Mouse (Mus musculus) midbrain, embryonic 13.5 days (tissue): ENCODE results near the gene Sdk1. TPM values are rescaled to one million over a fixed set of nuclear protein-coding genes. Genes with fewer than 3 reads are reported as not detected.

Source experiments
- ATAC-seq: fragments of 200-750 bp; cut with Nextera tagmentation; 2 replicates; pipeline ENCODE4 v1.8.0; 2017; ENCODE audit warnings: mild to moderate bottlenecking, moderate TSS enrichment, moderate library complexity
- H3K27ac ChIP-seq: fragments of 300-500 bp; sonication (generic); 2 replicates; pipeline ENCODE4 v1.5.1; 2015; ENCODE audit warnings: inconsistent platforms, mild to moderate bottlenecking, moderate library complexity
- H3K27me3 ChIP-seq: fragments of 300-500 bp; sonication (generic); 2 replicates; pipeline ENCODE4 v1.6.1; 2015; ENCODE audit warnings: mild to moderate bottlenecking, inconsistent platforms
- H3K36me3 ChIP-seq: fragments of 300-500 bp; sonication (generic); 2 replicates; pipeline ENCODE4 v1.6.1; 2015; ENCODE audit warnings: mild to moderate bottlenecking, inconsistent platforms
- H3K4me1 ChIP-seq: fragments of 300-500 bp; sonication (generic); replicated peaks from 2 replicates; pipeline ENCODE4 v1.6.1; 2015; ENCODE audit warnings: inconsistent platforms
- H3K4me2 ChIP-seq: fragments of 300-500 bp; sonication (generic); replicated peaks from 2 replicates; pipeline ENCODE4 v1.6.1; 2015; ENCODE audit warnings: moderate library complexity, mild to moderate bottlenecking, inconsistent platforms
- H3K4me3 ChIP-seq: fragments of 300-500 bp; sonication (generic); replicated peaks from 2 replicates; pipeline ENCODE4 v1.5.1; 2015; ENCODE audit warnings: mild to moderate bottlenecking, inconsistent platforms
- H3K9ac ChIP-seq: fragments of 300-500 bp; sonication (generic); replicated peaks from 2 replicates; pipeline ENCODE4 v1.6.1; 2015; ENCODE audit warnings: mild to moderate bottlenecking, inconsistent platforms
- H3K9me3 ChIP-seq: fragments of 300-500 bp; sonication (generic); 2 replicates; pipeline ENCODE4 v1.6.1; 2016; ENCODE audit warnings: mild to moderate bottlenecking, inconsistent platforms
- WGBS: fragments of 180-500 bp; shearing (Covaris S2); methylation state at CpG from one replicate; pipeline ENCODE4 v1.1.7; 2015; 5-methylcytosine and 5-hydroxymethylcytosine counted together
- polyA plus RNA-seq: library from polyadenylated mRNA; unstranded; fragments of >200 nt; fragmentation: Nextera tagmentation; extraction: Ambion mirVana; gene quantifications from 2 replicates; pipeline ENCODE4 v1.2.1, GENCODE M21; 2015

The Sdk1 gene
- polyA plus RNA-seq, 1 experiment from 2014 or later, result 2.0 TPM

DNA sequence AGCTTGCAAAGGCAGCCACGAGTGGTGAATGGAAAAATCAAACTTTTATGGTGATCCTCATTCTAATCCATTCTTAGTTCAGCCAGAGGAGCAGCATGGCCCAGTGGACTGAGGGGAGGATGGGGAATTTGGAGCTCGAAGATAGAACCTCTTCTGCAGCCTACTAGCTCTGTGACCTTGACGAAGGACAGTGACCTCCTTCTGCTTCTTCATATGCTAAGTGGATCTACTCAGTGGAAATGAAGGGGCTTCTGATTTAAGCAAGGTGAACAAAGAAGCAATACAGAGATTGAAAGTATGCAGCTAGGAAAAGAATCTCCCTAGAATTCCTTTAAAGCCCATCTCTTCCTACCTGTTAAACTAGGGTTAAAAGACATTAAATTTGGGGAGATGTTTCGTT, 152.6 kb downstream of the Sdk1 start:
- no peak overlapping the region for H3K4me3 ChIP-seq
- no peak overlapping the region for H3K4me2 ChIP-seq
- no peaks in the 10 kb centered on the region for H3K36me3 ChIP-seq
- WGBS, result 70% methylated on average over 4 of the region's 4 CpGs
- H3K27ac ChIP-seq, result no peak overlapping the region
- no peaks in the 10 kb centered on the region for H3K9me3 ChIP-seq
- H3K4me1 ChIP-seq, result no peaks in the 10 kb centered on the region
- H3K9ac ChIP-seq, result no peak overlapping the region
- no peak for ATAC-seq
- no peaks in the 10 kb centered on the region for H3K27me3 ChIP-seq

DNA sequence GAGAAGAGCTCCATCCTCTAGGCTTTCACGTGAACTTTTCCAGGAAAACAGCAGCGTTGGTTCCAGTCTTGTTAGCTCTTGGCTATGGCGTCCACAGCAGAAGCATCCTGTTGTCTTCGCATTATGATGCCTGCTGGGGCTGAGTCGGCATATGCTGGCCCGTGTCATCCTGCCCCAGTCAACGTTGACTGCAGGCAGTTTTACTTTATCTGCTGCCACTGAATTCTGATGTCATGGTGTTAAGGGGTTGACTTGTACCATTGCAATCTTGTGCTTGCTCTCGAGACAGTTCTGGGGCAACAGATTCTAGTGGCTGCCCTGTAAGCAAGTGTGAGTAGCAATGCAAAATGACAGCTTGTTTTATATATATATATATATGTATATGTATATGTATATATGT, 153.3 kb downstream of the Sdk1 start:
- H3K36me3 ChIP-seq, result no peaks in the 10 kb centered on the region
- H3K9ac ChIP-seq, result no peak overlapping the region
- no peak for ATAC-seq
- no peak overlapping the region for H3K4me3 ChIP-seq
- H3K27me3 ChIP-seq, result no peaks in the 10 kb centered on the region
- H3K4me2 ChIP-seq, result no peak overlapping the region
- WGBS, result 92% methylated on average over 8 of the region's 8 CpGs
- H3K4me1 ChIP-seq, result no peaks in the 10 kb centered on the region
- no peak overlapping the region for H3K27ac ChIP-seq
- H3K9me3 ChIP-seq, result no peaks in the 10 kb centered on the region

DNA sequence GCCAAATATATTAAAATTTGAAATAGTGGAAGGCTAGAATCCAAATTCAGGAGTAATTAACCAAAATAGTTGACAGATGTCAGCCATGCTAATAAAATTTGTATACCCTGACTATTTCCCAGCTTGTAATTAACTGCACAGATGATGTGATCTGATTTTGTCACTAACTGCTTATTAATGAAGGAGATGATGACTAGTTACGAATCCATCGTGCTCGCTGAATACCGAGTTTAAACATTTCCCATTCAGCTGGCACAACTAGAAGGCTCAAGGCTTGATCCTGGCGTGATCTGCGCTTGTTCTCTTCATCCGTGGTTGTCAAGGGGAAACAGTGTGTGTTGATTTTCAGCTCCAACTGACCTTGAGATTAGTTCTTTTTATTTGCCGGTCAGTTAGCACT, 162.5 kb downstream of the Sdk1 start:
- no peaks in the 10 kb centered on the region for H3K27me3 ChIP-seq
- ATAC-seq, result no peak
- no peak overlapping the region for H3K4me3 ChIP-seq
- no peak overlapping the region for H3K27ac ChIP-seq
- no peaks in the 10 kb centered on the region for H3K36me3 ChIP-seq
- H3K9ac ChIP-seq, result no peak overlapping the region
- H3K9me3 ChIP-seq, result no peaks in the 10 kb centered on the region
- no peak overlapping the region for H3K4me2 ChIP-seq
- H3K4me1 ChIP-seq, result peaks cover 12% of the 10 kb centered on the region
- WGBS, result 48% methylated on average over 8 of the region's 8 CpGs

DNA sequence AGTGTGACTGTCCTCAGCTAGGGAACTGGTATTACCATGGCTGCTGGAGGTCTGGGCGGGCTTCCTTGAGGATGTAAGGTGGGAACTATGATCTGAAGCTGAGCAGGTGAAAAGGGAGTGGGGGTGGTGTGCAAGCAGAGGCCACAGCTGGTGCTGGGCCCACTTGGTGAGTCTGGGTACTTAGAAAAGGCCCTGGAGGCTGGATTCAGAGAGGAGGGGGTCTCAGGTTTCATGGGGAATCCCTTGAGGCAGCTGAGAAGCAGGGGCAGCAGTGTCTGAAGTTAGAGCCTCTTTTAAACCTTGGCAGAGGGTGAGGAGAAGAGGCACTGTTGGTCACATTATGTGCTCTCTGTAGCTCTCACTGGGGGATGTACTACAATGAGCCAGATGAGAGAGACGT, 163.4 kb downstream of the Sdk1 start:
- Histone ChIP-seq H3K4me2 (no peak overlapping the region), H3K4me1 (peaks cover 12% of the 10 kb centered on the region), H3K4me3 (no peak overlapping the region), H3K27me3 (no peaks in the 10 kb centered on the region), H3K9me3 (no peaks in the 10 kb centered on the region), H3K9ac (no peak overlapping the region), H3K27ac (no peak overlapping the region), H3K36me3 (no peaks in the 10 kb centered on the region)
- no peak for ATAC-seq
- WGBS, result 32% methylated on average over 2 of the region's 2 CpGs

DNA sequence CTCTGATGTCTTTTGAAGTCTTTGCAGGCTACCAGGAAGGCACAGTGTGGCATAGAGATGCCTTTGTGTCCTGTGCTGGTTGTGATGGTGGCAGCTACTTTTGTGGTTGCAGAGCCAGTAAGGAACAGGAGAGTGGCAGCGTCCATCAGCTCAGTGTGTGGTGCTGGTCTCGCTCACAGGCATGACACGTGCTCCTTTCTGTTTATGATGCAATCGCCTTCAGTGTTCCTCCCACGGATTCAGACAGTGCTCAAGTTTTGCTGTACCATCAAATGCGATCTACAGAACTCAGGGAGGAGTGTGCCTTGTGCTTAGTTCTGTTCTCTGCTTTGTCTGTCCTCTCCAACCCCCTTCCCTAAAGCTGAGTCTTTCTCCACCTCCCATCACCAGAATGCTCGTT, 165.6 kb downstream of the Sdk1 start:
- H3K9me3 ChIP-seq, result no peaks in the 10 kb centered on the region

DNA sequence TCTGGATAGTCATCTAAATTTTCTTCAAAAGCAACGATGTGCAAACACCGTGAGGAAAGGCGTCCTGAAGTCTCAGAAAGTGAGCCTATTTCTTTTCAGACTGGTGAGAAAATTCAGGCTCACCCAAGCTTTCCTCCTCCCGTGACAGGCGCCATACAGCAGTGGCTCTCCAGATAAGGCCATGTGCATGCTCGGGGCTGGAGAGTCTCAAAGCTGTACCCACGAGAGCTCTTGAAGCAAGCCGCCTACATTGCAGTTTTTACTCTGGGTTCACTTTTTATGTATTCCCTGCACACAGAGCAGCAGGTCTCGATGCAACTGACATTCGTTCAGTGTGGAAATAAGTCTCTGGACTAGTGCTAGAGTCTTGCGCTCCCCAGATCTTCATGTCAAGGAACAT, 171.7 kb downstream of the Sdk1 start:
- Histone ChIP-seq H3K4me1 (peaks cover 9% of the 10 kb centered on the region; the same call in 1 of the 2 replicates), H3K9ac (no peak overlapping the region), H3K4me3 (no peak overlapping the region), H3K9me3 (no peaks in the 10 kb centered on the region), H3K27ac (0 out of 2 replicates have a peak overlapping the region, but pooled peaks have one; percentile 14), H3K27me3 (no peaks in the 10 kb centered on the region), H3K4me2 (no peak overlapping the region), H3K36me3 (no peaks in the 10 kb centered on the region)
- no peak for ATAC-seq
- 73% methylated on average over 11 of the region's 11 CpGs for WGBS

More for the DNA sequence above, 165.6 kb downstream of the Sdk1 start:
- WGBS, result 68% methylated on average over 7 of the region's 7 CpGs
- no peak overlapping the region for H3K9ac ChIP-seq
- H3K27me3 ChIP-seq, result no peaks in the 10 kb centered on the region
- H3K4me3 ChIP-seq, result no peak overlapping the region
- no peak overlapping the region for H3K4me2 ChIP-seq
- no peaks in the 10 kb centered on the region for H3K36me3 ChIP-seq
- peaks cover 12% of the 10 kb centered on the region for H3K4me1 ChIP-seq
- no peak overlapping the region for H3K27ac ChIP-seq
- no peak for ATAC-seq

DNA sequence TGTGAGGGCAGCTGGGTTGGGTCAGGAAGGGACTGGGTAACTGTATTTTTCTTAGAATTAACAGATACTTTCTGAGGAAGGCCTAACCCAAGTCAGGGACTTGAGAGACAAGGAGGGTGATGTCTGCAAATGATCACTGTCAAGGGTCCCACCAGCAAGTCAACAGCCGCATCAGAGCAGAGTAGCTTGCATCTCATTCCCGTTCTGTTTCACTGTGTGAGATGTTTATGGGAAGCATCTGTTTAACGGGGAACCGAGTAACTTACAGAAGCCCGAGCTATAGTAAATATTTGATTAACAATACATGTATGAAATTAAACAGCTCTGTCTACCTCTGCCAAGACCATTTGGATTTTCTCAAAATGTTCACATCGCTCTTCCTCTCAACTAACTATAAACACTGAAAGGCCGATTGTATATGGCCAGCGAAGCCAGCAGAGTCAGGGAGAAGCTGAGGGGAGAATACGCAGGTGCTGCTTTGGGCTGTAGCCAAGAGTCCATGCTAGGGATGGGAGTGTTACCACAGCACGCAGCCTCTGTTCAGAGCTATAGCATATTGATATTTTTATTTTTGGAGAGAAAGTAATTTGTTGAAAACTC, 174.5 kb downstream of the Sdk1 start:
- H3K27ac ChIP-seq, result no peak overlapping the region
- H3K9me3 ChIP-seq, result no peaks in the 10 kb centered on the region
- ATAC-seq, result no peak
- 88% methylated on average over 10 of the region's 10 CpGs for WGBS
- H3K9ac ChIP-seq, result no peak overlapping the region
- peaks cover 9% of the 10 kb centered on the region; the same call in 1 of the 2 replicates for H3K4me1 ChIP-seq
- no peaks in the 10 kb centered on the region for H3K27me3 ChIP-seq
- H3K36me3 ChIP-seq, result no peaks in the 10 kb centered on the region
- H3K4me2 ChIP-seq, result no peak overlapping the region
- no peak overlapping the region for H3K4me3 ChIP-seq

DNA sequence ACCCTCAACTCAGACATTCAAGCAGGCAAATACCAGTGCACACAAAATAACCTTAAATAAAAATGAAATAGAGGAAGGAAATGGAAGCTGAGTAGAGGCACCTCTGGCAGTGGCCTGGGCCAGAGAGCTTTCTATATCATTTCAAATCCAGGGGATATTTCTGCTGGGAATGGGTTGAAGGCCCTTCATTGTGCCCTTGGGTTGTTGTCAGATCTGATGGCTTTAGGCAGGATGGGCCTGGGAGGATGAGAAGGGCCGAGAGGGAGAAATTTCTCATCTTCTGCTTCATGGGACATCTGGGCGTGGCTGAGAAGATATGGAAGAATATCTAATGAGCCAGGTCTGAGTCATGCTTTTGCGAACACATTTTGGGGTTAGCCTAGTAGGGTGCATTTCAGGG, 186.8 kb downstream of the Sdk1 start:
- Histone ChIP-seq H3K4me3 (no peak overlapping the region), H3K4me1 (peaks cover 23% of the 10 kb centered on the region), H3K27ac (no peak overlapping the region), H3K9me3 (no peaks in the 10 kb centered on the region), H3K9ac (no peak overlapping the region), H3K4me2 (no peak overlapping the region), H3K36me3 (no peaks in the 10 kb centered on the region), H3K27me3 (0 out of 2 replicates have a peak, but pooled peaks cover 3% of the 10 kb centered on the region)
- no peak for ATAC-seq
- 76% methylated on average over 3 of the region's 3 CpGs for WGBS

DNA sequence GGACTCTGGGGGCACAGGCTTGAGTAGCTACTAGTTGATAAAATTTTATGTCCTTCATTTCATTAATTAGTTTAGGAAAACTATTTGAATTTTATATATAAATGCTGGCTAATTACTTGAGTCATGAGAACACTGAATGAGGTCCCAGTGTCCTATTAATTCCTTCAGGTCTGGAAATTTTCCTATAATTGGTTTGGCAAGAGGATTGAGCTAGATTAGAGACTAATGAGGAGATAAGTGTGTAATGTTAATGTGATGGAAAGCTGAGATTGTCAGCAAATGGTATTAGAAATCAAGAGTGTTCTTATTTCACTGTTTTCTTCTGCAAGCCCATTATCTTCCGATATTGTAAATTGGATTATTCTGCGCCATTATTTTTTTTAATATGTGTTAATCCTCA, 192.0 kb downstream of the Sdk1 start:
- H3K36me3 ChIP-seq, result no peaks in the 10 kb centered on the region
- no peak overlapping the region for H3K4me2 ChIP-seq
- H3K27ac ChIP-seq, result no peak overlapping the region
- no peak overlapping the region for H3K9ac ChIP-seq
- peaks cover 23% of the 10 kb centered on the region for H3K4me1 ChIP-seq
- 73% methylated on average over 2 of the region's 2 CpGs for WGBS
- no peak overlapping the region for H3K4me3 ChIP-seq
- H3K9me3 ChIP-seq, result no peaks in the 10 kb centered on the region
- no peak for ATAC-seq
- H3K27me3 ChIP-seq, result 0 out of 2 replicates have a peak, but pooled peaks cover 3% of the 10 kb centered on the region

DNA sequence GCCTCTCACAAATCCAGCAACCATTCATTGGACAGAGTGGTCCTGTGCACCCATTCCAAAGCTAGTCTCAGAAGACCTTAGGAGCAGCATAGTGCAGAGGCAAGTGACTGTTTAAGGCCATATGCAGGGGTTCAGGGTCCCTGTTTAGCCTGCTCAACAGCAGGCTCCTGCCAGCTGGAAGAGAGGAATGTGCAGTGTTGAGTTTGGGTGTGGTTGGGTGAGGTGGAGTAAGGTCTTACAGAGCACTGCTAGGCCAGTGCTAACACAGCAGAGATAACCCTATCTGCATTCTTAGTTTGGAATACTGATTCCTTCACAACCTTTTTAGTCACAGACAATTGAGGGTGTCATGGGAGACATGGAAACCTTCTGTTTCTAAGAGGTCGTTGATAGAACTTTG, 206.0 kb downstream of the Sdk1 start:
- WGBS, result 94% methylated on average over 1 of the region's 1 CpGs
- no peak for ATAC-seq
- Histone ChIP-seq H3K4me1 (peaks cover 13% of the 10 kb centered on the region; the same call in 1 of the 2 replicates), H3K9me3 (no peaks in the 10 kb centered on the region), H3K27ac (no peak overlapping the region), H3K4me2 (no peak overlapping the region), H3K9ac (no peak overlapping the region), H3K36me3 (no peaks in the 10 kb centered on the region), H3K4me3 (no peak overlapping the region), H3K27me3 (no peaks in the 10 kb centered on the region)

DNA sequence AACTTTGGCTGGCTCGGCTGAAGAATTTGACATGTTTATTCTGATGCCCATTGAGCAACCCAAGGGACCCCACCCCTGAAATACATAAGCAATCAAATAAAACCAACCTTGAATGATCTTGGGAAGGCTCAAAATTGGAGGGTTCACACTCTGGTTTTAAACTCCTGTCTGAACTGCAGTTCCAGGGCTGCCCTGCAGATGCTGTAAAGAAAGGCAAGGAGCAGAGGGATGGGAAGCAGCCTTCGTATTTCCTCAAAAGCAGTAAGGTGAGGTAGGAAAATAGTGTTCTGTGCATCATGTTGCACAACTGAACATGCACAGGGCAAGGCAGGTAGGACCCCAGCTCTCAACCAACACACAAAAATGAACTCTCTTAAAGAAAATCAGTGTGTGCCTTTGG, 222.1 kb downstream of the Sdk1 start:
- Histone ChIP-seq H3K4me1 (0 out of 2 replicates have a peak, but pooled peaks cover 6% of the 10 kb centered on the region), H3K27ac (no peak overlapping the region), H3K4me2 (no peak overlapping the region), H3K27me3 (no peaks in the 10 kb centered on the region), H3K36me3 (no peaks in the 10 kb centered on the region), H3K9me3 (no peaks in the 10 kb centered on the region), H3K9ac (no peak overlapping the region), H3K4me3 (no peak overlapping the region)
- WGBS, result 85% methylated on average over 2 of the region's 2 CpGs
- ATAC-seq, result no peak

DNA sequence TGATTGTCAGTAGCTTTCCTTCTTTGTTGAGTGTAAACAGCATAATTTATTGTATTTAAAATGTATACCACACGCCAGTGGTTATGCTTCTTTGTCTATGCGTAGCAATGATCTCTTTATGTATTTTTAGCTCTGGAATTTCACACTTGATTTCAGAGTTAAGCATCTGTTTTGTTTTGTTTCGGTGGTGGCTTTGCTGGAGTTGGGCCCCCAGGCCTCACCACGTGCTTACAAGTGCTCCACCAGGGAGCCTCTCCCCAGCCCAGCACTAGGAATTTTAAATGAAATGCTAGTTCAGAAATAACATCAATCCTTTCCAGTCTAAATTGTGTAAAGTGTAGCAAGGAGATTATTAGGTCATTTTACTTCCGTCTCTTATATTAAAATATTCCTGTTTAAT, 227.5 kb downstream of the Sdk1 start:
- WGBS, result 30% methylated on average over 5 of the region's 5 CpGs
- Histone ChIP-seq H3K9me3 (no peaks in the 10 kb centered on the region), H3K9ac (no peak overlapping the region), H3K27ac (no peak overlapping the region), H3K27me3 (no peaks in the 10 kb centered on the region), H3K4me2 (no peak overlapping the region), H3K36me3 (no peaks in the 10 kb centered on the region), H3K4me3 (no peak overlapping the region), H3K4me1 (0 out of 2 replicates have a peak, but pooled peaks cover 9% of the 10 kb centered on the region)
- ATAC-seq, result no peak

DNA sequence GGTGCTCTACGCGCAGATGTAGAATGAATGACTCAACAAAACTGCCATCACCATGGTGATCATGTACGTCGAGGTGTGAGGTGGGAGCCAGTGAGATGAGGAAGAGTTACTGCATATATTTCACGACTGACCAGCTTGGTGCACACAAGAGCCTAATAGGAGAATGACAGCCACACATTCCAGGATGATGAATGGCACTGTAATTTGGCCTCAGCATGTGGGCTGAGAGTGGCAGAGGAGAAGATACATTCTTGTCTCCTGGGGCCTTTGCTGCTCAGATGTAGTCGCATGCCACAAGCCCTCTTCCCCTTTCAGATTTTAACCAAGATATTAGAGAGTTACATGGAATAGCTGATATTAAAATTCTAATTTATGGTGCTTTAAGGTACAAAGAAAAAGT, 264.0 kb downstream of the Sdk1 start:
- H3K4me2 ChIP-seq, result no peak overlapping the region
- 71% methylated on average over 6 of the region's 6 CpGs for WGBS
- ATAC-seq, result no peak

More for the DNA sequence above, 264.0 kb downstream of the Sdk1 start:
- Histone ChIP-seq H3K4me1 (no peaks in the 10 kb centered on the region), H3K9ac (no peak overlapping the region), H3K27ac (no peak overlapping the region), H3K36me3 (no peaks in the 10 kb centered on the region), H3K27me3 (no peaks in the 10 kb centered on the region), H3K4me3 (no peak overlapping the region), H3K9me3 (no peaks in the 10 kb centered on the region)
